Mouse (Mus musculus) small intestine, adult 2 months (tissue): ENCODE results near the gene Gsdma3.

Source experiments
- CTCF ChIP-seq: fragments of 200-500 bp; IDR thresholded peaks from 2 replicates; pipeline ENCODE4 v1.5.1; 2012; ENCODE audit warnings: low read depth, mild to moderate bottlenecking, control low read depth, inconsistent platforms, low read length, moderate library complexity, mixed read lengths; ENCODE audit not compliant: insufficient replicate concordance, insufficient read length; ENCODE audit errors: extremely low read depth
- POLR2A ChIP-seq: fragments of 200-500 bp; IDR thresholded peaks from 2 replicates; pipeline ENCODE4 v1.6.1; 2012; ENCODE audit warnings: low read depth, mild to moderate bottlenecking, control low read depth, inconsistent platforms, low read length, moderate library complexity

GRCm38 (mm10) chr11:98630646-98631045 lies 4.5 kb downstream of the Gsdma3 start:
- no peak for TF ChIP-seq CTCF
- no peak for TF ChIP-seq POLR2A
